Mouse (Mus musculus) kidney, postnatal 4 days (tissue): ENCODE results near the gene Ypel3.

Experiments
- DNase-seq, 2 experiments: peaks; one replicate each; pipeline ENCODE4 v3.0.0; 2021; ENCODE audit warnings: mixed read lengths in 2 of 2

Gene Ypel3

GRCm38 (mm10) chr7:126818818-126819217, 42.1 kb downstream of the Ypel3 start:
- DNase-seq, result no peak

- peak; percentile 88 for DNase-seq
Measured at GRCm38 (mm10) chr7:126821835-126822511, 45.2 kb downstream of the Ypel3 start.

- DNase-seq, result no peak
Measured at GRCm38 (mm10) chr7:126822741-126823140, 46.0 kb downstream of the Ypel3 start.

GRCm38 (mm10) chr7:126823202-126823711, 46.5 kb downstream of the Ypel3 start:
- peak in 1 of 2 experiments; percentile 33 for DNase-seq

DNA sequence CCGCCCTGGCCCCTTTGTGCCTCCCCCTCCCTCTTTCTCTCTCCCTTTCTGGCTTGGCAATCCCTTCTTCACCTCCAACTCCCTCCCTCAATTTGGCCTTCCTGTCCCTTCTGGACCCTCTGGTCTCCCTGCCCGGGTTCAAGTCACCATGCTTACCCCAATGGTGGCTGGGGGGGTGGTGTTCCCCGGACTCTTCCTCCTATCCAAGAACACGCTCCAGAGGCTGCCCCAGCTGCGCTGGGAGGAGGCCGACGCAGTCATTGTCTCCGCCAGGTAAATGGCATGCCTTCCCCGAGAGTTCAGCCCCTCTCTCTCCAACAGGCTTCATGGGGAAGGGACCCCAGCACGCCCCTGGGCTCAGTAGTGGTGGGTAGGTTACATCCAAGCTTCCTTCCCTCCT, 47.2 kb downstream of the Ypel3 start:
- DNase-seq, result no peak

GRCm38 (mm10) chr7:126825403-126825802, 48.6 kb downstream of the Ypel3 start:
- peak; percentile 67 to 70 for DNase-seq

- no peak for DNase-seq
Measured at GRCm38 (mm10) chr7:126825952-126826351, 49.2 kb downstream of the Ypel3 start.
